In the genomic region with DNA sequence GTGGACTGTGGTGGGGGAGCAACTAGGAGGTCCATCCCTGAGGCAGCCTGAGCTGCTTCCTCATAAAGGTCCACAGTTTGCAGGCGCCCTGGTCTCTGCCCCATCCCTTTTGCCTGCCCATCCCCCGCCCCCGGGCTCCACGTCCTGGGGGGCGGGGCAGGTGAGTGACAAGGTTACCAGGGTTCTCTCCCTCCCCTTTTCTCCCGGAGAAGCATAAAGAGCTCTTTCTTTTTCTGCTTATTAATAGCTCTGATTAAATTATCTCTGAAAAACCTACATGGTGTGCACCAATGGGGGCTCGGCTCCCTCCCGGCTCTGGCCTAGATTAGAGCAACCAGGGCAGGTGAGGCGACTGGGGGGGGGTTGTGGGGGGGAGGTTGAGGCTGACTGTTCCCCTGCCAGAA, we compare ENCODE assay signal across 10 mouse cellular contexts. TPM values are rescaled to one million over a fixed set of nuclear protein-coding genes. Genes with fewer than 3 reads are reported as not detected.
DNase-seq lines count a peak whose midpoint lies in the region; ATAC-seq and TF ChIP-seq lines count a peak whose summit lies in the region.
"Had no signal": no experiment of that assay in that cellular context is flagged by ENCODE, and none has a peak within 500 bp of the region (broad histone marks: within the 10 kb centered on the region; RNA-seq: fewer than 3 reads in every experiment).

No protein-coding gene starts in this region.

- H3K4me1 ChIP-seq in lung, embryonic 14.5 days (ENCODE audit: insufficient read depth) = 0 out of 2 replicates have a peak, but pooled peaks cover 12% of the 10 kb centered on the region
- peaks cover 23% of the 10 kb centered on the region for H3K4me1 ChIP-seq in hindbrain, embryonic 12.5 days
- H3K4me1 ChIP-seq in liver, postnatal 0 days (ENCODE audit: insufficient read depth) = peaks cover 10% of the 10 kb centered on the region

- peak; percentile 52 for DNase-seq in adrenal gland, adult 2 months
- DNase-seq in adrenal gland, adult 8-10 months = no peak
- DNase-seq in lung, embryonic 14.5 days = no peak
- DNase-seq in lung, adult 18-20 months = no peak
- peak; percentile 71 for DNase-seq in liver, postnatal 0 days
- no peak for DNase-seq in layer of hippocampus, postnatal 14 days (ENCODE audit: low spot score in 2 of 2)
- no peak for DNase-seq in gastrocnemius, adult 18-20 months (ENCODE audit: low spot score)
- DNase-seq: right cerebral cortex, postnatal 25 days had no signal

- H3K9me3 ChIP-seq in lung, embryonic 14.5 days (ENCODE audit: low read depth, low read length) = no peaks in the 10 kb centered on the region
- H3K9me3 ChIP-seq in hindbrain, embryonic 12.5 days (replicated peaks) = peaks cover 5% of the 10 kb centered on the region
- no peaks in the 10 kb centered on the region for H3K9me3 ChIP-seq in liver, postnatal 0 days (ENCODE audit: low read length)

- H3K27ac ChIP-seq in lung, embryonic 14.5 days (ENCODE audit: low read depth) = no peak overlapping the region
- H3K27ac ChIP-seq in hindbrain, embryonic 12.5 days = peak overlapping the region; percentile 7; the same call in 1 of the 2 replicates
- H3K27ac ChIP-seq in liver, postnatal 0 days (ENCODE audit: low read depth) = peak overlapping the region; percentile 67

- H3K4me3 ChIP-seq in lung, embryonic 14.5 days (ENCODE audit: low read depth, low read length) = no peak overlapping the region
- H3K4me3 ChIP-seq in hindbrain, embryonic 12.5 days = no peak overlapping the region
- peak overlapping the region; percentile 24; the same call in 1 of the 2 replicates for H3K4me3 ChIP-seq in liver, postnatal 0 days (ENCODE audit: low read depth, low read length)
- H3K4me3 ChIP-seq: megakaryocyte, embryonic 14.5 days had no signal

- H3K4me2 ChIP-seq in lung, embryonic 14.5 days = peak overlapping the region; percentile 36; the same call in 1 of the 2 replicates
- 0 out of 2 replicates have a peak overlapping the region, but pooled peaks have one; percentile 1 for H3K4me2 ChIP-seq in hindbrain, embryonic 12.5 days (replicated peaks)
- H3K4me2 ChIP-seq in liver, postnatal 0 days (ENCODE audit: low read depth, low read length) = peak overlapping the region; percentile 59

- WGBS in lung, embryonic 14.5 days = 10% methylated on average over 9 of the region's 9 CpGs
- 29% methylated on average over 9 of the region's 9 CpGs for WGBS in hindbrain, embryonic 12.5 days
- WGBS in liver, postnatal 0 days (ENCODE audit: insufficient replicate concordance) = 7% methylated on average over 9 of the region's 9 CpGs

- TF ChIP-seq CTCF in lung, embryonic 14.5 days (IDR thresholded peaks at IDR 0.05; ENCODE audit: low read depth) = no peak
- no peak for TF ChIP-seq CTCF in liver, postnatal 0 days (IDR thresholded peaks at IDR 0.05; ENCODE audit: low read depth)

- H3K9ac ChIP-seq in lung, embryonic 14.5 days = no peak overlapping the region
- H3K9ac ChIP-seq in hindbrain, embryonic 12.5 days = no peak overlapping the region
- H3K9ac ChIP-seq in liver, postnatal 0 days (replicated peaks) = no peak overlapping the region

- no peak for ATAC-seq in lung, embryonic 14.5 days (ENCODE audit: insufficient read depth)
- no peak; the same call in 1 of the 2 replicates for ATAC-seq in hindbrain, embryonic 12.5 days (ENCODE audit: low FRiP score)
- peak; percentile 33; the same call in 1 of the 2 replicates for ATAC-seq in liver, postnatal 0 days

- no peaks in the 10 kb centered on the region for H3K36me3 ChIP-seq in lung, embryonic 14.5 days (ENCODE audit: insufficient read depth)
- no peaks in the 10 kb centered on the region for H3K36me3 ChIP-seq in hindbrain, embryonic 12.5 days
- H3K36me3 ChIP-seq in liver, postnatal 0 days (replicated peaks; ENCODE audit: insufficient read depth, low read length) = no peaks in the 10 kb centered on the region

- no peak for TF ChIP-seq EP300 in liver, postnatal 0 days (IDR thresholded peaks at IDR 0.05; ENCODE audit: low read depth)

- no peaks in the 10 kb centered on the region for H3K27me3 ChIP-seq in lung, embryonic 14.5 days (ENCODE audit: insufficient read depth, low read length)
- H3K27me3 ChIP-seq in hindbrain, embryonic 12.5 days = peaks cover 8% of the 10 kb centered on the region
- no peaks in the 10 kb centered on the region for H3K27me3 ChIP-seq in liver, postnatal 0 days (ENCODE audit: insufficient read depth, low read length)

RNA-seq across cellular contexts. Expression of gene Fam222a, which starts 7.3 kb away (rescaled TPM):
- 10 to 100 TPM; 32.9 to 84.3 TPM for total RNA-seq in adrenal gland, adult 2 months (2021)
- 68.3 and 72.0 TPM in 2 replicates for polyA plus RNA-seq in adrenal gland, adult 2 months (2012; rRNA removed)
- 10 to 100 TPM; 28.1 to 47.2 (median 33.7) TPM for total RNA-seq in adrenal gland, adult 8-10 months (2022)
- 2.3 and 2.5 TPM in 2 replicates for polyA plus RNA-seq in lung, embryonic 14.5 days (2014; fragmentation: Nextera tagmentation; extraction: Ambion mirVana)
- polyA plus RNA-seq in hindbrain, embryonic 12.5 days (2016; fragmentation: Nextera tagmentation; extraction: Ambion mirVana) = 9.4 and 9.9 TPM in 2 replicates
- polyA plus RNA-seq in liver, postnatal 0 days (2015; fragmentation: Nextera tagmentation; extraction: Ambion mirVana) = 0.80 and 1.8 TPM in 2 replicates
- 1 to 10 TPM; 7.6 to 7.8 TPM for total RNA-seq in layer of hippocampus, postnatal 14 days (2021)
- under 1 TPM; 0.33 to 0.66 TPM for total RNA-seq in gastrocnemius, adult 18-20 months (2021)

Comparison
In these comparisons a context has a peak if more than half of its experiments do, and no peak if none do; other contexts are left out.
1. DNase-seq: peak in adrenal gland, adult 2 months (single experiment) and liver, postnatal 0 days (single experiment); none in adrenal gland, adult 8-10 months (single experiment), lung, embryonic 14.5 days (single experiment), lung, adult 18-20 months (0 of 2), layer of hippocampus, postnatal 14 days (0 of 2) and gastrocnemius, adult 18-20 months (single experiment).
2. H3K4me2 ChIP-seq: peak in every context shown above with its lines; median percentile 59 in liver, postnatal 0 days; 36 in lung, embryonic 14.5 days; 1 in hindbrain, embryonic 12.5 days.
3. RNA of gene Fam222a, which starts 7.3 kb away (total RNA-seq): 32.9 to 84.3 TPM in adrenal gland, adult 2 months, 28.1 to 47.2 TPM in adrenal gland, adult 8-10 months and 7.6 to 7.8 TPM in layer of hippocampus, postnatal 14 days; 0.33 to 0.66 TPM in gastrocnemius, adult 18-20 months; every median in the first group is over 4 times any median in the second.